Mouse (Mus musculus): ENCODE results near the gene St5.

St5 gene

DNA sequence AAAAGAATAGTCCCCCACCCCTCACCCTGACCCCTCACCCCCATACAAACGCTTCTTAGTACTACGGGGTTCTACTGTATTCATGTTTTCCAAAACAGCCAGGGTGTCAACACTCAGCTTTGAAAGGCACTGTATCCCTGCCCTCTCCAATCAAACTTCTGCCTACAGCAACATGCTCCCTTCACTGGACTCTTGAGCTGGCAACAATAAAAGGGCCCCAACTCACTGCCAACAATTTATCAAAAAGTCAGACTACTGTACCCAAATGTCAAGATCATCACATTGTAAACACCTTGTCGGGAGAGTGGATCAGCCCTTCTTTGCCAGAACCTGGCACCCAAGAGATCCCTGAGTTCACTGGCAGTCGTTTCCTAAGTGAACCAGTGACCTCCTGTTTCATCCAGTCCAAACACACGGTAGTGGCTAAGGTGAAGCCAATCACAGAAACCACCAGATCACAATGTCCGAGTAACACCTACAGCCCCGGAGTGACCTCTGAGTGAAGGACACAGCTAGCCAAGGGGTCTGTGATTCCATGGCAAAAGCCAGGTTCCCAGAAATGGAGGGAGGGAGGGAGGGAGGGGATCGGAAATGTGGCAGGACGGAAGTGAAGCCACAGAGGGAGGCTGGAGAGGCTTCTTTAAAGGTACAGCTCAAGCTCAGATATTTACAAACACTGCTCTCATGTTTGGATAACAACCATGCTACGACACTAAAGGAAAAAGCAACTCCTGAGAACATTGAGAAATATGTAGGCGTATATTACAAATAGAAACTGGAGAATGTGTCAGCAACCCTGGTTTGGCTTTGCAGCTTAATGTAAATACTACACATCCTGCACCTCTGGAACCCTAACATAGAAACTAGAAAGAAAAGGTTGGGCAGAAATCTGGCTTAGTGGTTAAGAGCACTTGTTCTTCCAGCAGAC, 136.3 kb downstream of the St5 start:
- DNase-seq (ENCODE audit: low read depth, low spot score): peak; percentile 33

DNA sequence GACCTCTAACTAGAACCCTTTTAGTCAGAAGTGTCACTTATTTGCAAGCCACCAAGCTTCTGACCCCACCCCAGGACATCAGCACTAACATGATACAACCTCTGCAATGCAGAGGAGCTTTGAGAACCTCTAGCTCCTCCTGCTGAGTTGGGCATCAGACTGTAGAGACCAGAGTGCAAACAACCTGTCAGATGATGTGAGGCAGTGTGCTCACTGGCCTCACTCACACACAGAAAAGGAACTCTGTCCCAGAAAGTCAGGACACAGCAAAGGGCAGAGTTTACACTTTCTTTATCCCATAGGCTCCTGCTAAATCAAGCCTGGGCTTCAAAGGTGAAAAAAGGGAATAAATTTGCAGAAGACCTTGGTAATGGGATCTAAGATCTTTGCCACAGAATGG, 137.1 kb downstream of the St5 start:
- no peak for DNase-seq (ENCODE audit: low read depth, low spot score)

DNA sequence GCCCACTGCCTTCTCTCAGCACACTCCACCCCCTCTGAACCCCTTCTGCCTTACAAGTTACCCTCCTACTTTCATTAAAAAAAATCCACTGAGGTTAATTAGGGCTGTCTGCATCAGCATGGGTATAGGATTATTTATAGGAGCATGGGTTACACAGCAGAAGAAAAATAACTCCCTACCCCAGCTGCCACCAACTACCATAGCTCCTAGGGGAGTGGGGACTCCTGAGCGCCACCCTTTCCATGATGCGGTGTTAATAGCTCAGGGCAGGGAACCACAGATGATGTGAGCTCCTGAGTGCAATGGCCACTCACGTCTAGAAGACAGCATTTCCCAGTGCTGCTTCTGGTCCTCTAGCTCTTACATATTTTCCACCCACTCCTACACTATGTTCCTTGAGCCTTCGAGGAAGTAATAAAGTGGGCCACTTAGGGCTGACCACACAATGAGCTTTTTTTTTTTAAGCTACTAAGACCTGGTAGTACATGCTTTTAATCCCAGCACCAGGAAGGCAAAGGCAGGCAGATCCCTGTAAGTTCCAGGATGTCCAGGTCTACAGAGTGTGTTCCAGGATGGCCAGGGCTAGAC, 139.5 kb downstream of the St5 start:
- DNase-seq (ENCODE audit: low read depth, low spot score): no peak

GRCm38 (mm10) chr7:109562676-109563075, 140.7 kb downstream of the St5 start:
- DNase-seq (ENCODE audit: low read depth, low spot score): peak; percentile 21

DNA sequence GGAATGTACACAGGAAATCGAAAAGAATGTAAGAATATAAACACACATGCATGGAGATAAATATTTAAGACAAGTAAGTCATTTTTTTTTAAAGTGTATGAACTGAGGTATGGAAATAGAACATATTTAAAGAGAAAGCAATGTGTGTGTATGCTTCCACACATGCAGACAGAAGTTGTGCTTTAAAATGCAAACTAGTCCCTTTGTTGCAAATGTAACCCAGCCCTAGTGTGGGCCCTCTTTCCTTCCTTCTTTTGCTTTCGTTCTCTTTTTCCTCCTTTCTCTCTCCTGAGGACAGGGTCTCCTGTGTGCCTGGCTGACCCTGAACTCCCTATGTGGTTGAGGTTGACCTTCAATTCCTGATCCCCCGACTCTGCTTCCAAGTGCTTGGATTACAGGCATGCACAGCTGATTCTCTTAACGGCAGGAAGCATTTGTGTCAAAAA, 141.2 kb downstream of the St5 start:
- DNase-seq (ENCODE audit: low read depth, low spot score): no peak

GRCm38 (mm10) chr7:109561466-109562153, 141.8 kb downstream of the St5 start:
- DNase-seq (ENCODE audit: low read depth, low spot score): no peak

DNA sequence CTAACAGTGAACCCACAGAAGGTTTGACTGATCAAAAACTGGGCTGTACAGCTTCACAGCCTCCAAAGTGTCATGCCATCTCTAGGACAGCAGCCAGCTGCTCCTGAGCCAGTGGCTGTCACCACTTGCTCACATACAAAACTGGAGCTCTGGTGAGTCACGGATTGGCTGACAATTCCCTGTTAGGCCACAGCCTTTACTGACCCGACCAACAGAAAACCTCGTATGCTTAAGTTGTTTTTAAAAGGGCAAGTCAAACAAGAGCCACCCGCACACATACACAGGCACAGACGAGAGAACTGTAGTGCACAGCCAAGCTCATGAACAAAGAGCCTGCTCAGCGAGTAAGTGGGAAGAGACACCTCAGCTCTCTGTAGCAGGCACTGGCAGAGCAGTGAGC, 143.9 kb downstream of the St5 start:
- no peak for DNase-seq (ENCODE audit: low read depth, low spot score)

- no peak for DNase-seq (ENCODE audit: low read depth, low spot score)
These were observed 156.7 kb downstream of the St5 start for GRCm38 (mm10) chr7:109546726-109547125.

GRCm38 (mm10) chr7:109546186-109546585, 157.2 kb downstream of the St5 start:
- no peak for DNase-seq (ENCODE audit: low read depth, low spot score)

DNA sequence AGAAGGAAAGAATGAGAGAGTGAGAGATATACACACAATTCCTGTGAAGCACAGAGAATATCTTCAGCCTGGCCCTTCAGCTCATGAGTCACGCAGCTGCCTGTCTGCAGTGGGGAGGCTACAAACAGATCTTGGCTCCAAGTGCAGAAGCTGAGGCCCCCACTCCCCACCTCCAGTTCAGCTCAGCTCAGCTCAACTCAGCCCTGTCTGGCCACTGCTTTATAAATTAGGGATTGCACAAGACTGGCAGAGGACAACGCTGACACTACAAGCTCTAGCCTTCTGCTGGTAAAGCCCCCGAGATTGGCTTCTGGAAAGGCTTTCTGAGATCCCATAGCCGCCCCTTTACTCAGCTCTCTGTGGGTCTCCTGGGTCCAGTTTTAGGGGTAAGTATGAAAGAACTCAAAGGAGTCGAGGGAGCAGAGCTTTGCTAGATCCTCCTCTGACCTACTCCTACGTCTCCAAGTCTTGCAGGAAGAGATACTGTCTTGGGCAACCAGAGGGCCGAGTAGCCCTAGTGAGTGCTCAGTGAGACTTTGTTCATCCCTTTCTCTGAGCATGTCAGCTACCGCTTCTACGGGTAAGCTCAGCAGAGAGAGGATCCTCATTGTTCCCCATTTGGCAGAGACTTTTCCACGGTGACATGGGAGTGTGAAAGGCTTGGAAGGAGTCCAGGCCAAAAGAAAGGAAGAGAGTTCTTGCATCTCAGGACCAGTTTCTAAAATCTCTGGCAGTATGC, 158.0 kb downstream of the St5 start:
- DNase-seq (ENCODE audit: low read depth, low spot score): no peak

- DNase-seq (ENCODE audit: low read depth, low spot score): no peak
These were observed 158.6 kb downstream of the St5 start for GRCm38 (mm10) chr7:109544792-109545191.

DNA sequence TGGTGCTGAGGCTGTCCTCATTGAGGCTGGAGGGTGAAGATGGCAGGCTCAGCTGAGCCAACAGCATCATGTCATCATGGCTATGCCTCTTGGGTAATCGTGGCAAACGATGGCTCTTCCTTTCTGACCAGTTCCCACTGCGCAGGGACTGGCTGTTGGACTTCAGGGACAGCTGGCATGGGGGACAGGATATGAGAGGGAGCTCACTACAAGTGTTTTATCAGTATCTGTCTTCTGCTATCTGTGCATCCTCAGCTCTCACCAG, 161.1 kb downstream of the St5 start:
- DNase-seq (ENCODE audit: low read depth, low spot score): no peak

GRCm38 (mm10) chr7:109541609-109542363, 161.6 kb downstream of the St5 start:
- DNase-seq (ENCODE audit: low read depth, low spot score): no peak

- no peak for DNase-seq (ENCODE audit: low read depth, low spot score)
These were observed 162.5 kb downstream of the St5 start for GRCm38 (mm10) chr7:109540902-109541301.

DNA sequence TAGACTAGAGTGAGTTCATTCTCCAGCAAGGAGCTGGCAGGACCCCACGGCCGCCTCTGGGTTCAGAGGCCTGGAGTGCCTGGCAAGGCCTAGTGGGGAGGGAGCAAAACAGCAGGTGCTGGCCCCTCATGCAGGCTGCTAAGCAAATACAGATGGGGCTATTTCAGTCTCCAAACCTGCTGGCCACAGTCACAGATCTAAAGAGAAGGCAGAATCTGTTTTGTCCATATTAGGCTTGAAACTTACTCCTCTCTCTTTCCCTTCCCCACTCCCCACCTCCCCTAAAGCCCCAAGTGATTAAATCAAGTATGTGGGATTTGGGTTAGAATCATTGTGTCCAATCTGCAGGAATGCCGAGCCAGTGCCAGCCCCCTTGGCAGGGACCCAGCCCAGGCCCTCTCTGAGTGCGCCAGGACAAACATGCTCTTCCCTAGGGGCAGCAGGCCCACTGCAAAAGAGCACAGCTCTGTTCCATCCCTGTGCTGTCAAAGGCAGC, 166.9 kb downstream of the St5 start:
- no peak for DNase-seq (ENCODE audit: low read depth, low spot score)

GRCm38 (mm10) chr7:109534921-109535320, 168.5 kb downstream of the St5 start:
- DNase-seq (ENCODE audit: low read depth, low spot score): no peak

DNA sequence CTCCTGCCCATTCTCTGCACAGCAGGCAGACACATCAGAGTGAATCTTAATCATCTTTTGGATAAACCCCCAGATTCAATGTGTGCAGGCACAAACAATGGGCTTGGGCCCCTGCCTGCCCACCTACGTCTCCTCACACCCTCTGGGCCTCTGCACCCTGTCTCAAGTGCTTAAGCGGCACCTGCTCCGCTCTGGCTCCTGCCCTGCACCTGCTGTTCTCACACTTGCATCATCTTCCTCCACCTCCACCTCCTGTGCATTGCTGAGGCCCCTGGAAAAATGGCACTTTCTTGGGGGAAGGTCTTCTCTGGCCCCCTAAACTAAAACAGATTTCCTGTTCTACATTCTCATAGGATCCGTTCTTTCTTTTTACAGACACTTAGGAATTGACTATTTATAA, 169.5 kb downstream of the St5 start:
- no peak for DNase-seq (ENCODE audit: low read depth, low spot score)

- DNase-seq (ENCODE audit: low read depth, low spot score): no peak
These were observed 170.3 kb downstream of the St5 start for GRCm38 (mm10) chr7:109533129-109533528.

DNA sequence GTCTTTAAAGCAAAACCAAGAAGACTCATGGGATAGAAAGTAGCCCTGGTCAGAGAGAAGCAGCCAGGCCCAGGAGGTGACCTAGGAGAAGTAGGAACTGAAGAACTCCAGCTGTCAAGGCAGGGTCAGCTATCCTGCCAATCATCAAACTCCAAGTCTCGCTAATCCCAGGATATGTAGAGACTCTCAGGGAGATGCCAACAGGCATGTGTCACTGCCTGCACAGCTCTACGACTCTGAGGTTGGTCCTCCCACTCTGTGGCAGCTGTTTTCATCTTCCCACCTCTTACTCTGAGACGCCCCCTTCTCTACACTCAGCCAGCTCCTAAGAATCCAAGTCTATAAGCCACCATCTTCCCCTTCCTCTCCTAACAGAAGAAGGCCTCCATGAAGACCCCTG, 170.7 kb downstream of the St5 start:
- DNase-seq (ENCODE audit: low read depth, low spot score): no peak

DNA sequence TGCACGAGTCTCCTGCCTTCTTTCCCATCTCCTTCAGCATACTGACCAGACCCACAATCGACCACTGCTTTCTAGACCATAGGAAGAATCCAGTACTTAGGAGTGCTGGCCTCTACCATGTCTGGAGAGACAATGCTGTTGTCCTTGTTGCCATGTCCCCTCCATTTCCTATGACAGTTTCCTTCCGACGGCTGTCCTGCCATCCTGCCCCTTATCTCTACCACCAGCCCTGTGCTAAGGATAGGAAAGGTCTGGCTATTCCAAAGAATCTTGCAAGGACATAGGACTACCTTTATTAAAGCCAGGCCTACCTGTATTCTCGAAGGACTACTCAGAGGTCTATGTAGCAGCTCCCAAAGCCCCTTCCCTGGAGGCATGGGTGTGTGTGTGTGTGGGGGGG, 171.9 kb downstream of the St5 start:
- DNase-seq (ENCODE audit: low read depth, low spot score): no peak

GRCm38 (mm10) chr7:109529741-109530140, 173.7 kb downstream of the St5 start:
- DNase-seq (ENCODE audit: low read depth, low spot score): no peak

Measured in ES-CJ7 (cell line).